Mouse (Mus musculus) kidney, postnatal 0 days (tissue): Measurements from ENCODE around the gene Clec2l. TPM values are rescaled to one million over a fixed set of nuclear protein-coding genes. Genes with fewer than 3 reads are reported as not detected.

ENCODE experiments used
- ATAC-seq: fragments of 200-750 bp; cut with Nextera tagmentation; replicated peaks from 2 replicates; pipeline ENCODE4 v1.8.0; 2017; ENCODE audit warnings: low read depth, moderate number of reproducible peaks, moderate TSS enrichment, moderate library complexity; ENCODE audit not compliant: low FRiP score
- DNase-seq: peaks from one replicate; pipeline ENCODE4 v3.0.0-alpha.2; 2016; ENCODE audit warnings: low spot score
- H3K27ac ChIP-seq: fragments of 300-500 bp; sonication (generic); 2 replicates; pipeline ENCODE4 v1.5.1; 2014; ENCODE audit warnings: mild to moderate bottlenecking
- H3K27me3 ChIP-seq: fragments of 300-500 bp; sonication (generic); 2 replicates; pipeline ENCODE4 v1.6.1; 2014; ENCODE audit warnings: low read length, mixed read lengths; ENCODE audit not compliant: insufficient read depth
- H3K36me3 ChIP-seq: fragments of 300-500 bp; sonication (generic); 2 replicates; pipeline ENCODE4 v1.6.1; 2014; ENCODE audit warnings: low read length, mixed read lengths; ENCODE audit not compliant: insufficient read depth
- H3K4me1 ChIP-seq: fragments of 300-500 bp; sonication (generic); replicated peaks from 2 replicates; pipeline ENCODE4 v1.6.1; 2014; ENCODE audit warnings: antibody characterized with exemption, low read length, mixed read lengths; ENCODE audit not compliant: insufficient read depth
- H3K4me2 ChIP-seq: fragments of 300-500 bp; sonication (generic); 2 replicates; pipeline ENCODE4 v1.6.1; 2014; ENCODE audit warnings: mild to moderate bottlenecking, low read length, moderate library complexity, mixed read lengths
- H3K4me3 ChIP-seq: fragments of 300-500 bp; sonication (generic); replicated peaks from 2 replicates; pipeline ENCODE4 v1.5.1; 2014; ENCODE audit warnings: low read depth, low read length
- H3K9ac ChIP-seq: fragments of 300-500 bp; sonication (generic); 2 replicates; pipeline ENCODE4 v1.6.1; 2014; ENCODE audit warnings: low read depth, low read length
- H3K9me3 ChIP-seq: fragments of 300-500 bp; sonication (generic); replicated peaks from 2 replicates; pipeline ENCODE4 v1.6.1; 2016; ENCODE audit warnings: low read length, inconsistent platforms, mixed read lengths
- CTCF ChIP-seq: IDR thresholded peaks from 2 replicates; pipeline ENCODE4 v1.5.1; 2016; ENCODE audit warnings: antibody characterized with exemption, low read depth, mild to moderate bottlenecking, moderate library complexity
- WGBS: fragments of 180-500 bp; shearing (Covaris S2); extraction: QIAGEN DNeasy Blood & Tissue Kit; methylation state at CpG from one replicate; pipeline ENCODE4 v1.1.7; 2014; 5-methylcytosine and 5-hydroxymethylcytosine counted together
- polyA plus RNA-seq: library from polyadenylated mRNA; unstranded; fragments of >200 nt; fragmentation: Nextera tagmentation; extraction: Ambion mirVana; gene quantifications from 2 replicates; pipeline ENCODE4 v1.2.1, GENCODE M21; 2015

The Clec2l gene
- polyA plus RNA-seq, 1 experiment from 2014 or later = 1.6 TPM

DNA sequence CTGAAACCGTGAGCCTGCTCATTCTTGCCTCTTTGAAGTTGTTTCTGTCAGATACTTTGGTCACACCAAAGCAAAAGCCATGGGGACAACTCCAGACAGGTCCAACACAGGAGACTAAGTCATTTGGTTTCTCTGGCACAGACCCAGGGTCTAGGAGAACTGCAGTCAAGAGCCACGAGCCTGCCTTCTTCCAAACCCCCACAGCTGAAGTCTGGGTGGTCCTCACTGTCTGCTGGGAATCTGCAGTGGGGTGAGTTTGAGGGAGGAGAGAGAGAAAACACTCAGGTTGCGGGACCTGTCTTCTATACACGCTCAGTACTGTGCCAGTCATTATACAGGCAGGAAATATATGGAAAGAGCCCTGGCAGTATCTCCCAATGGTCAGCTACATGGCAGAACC, 35.4 kb upstream of the Clec2l start:
- no peaks in the 10 kb centered on the region for H3K36me3 ChIP-seq
- no peak overlapping the region for H3K4me3 ChIP-seq
- no peaks in the 10 kb centered on the region for H3K4me1 ChIP-seq
- ATAC-seq = no peak
- no peak for DNase-seq
- no peaks in the 10 kb centered on the region for H3K27me3 ChIP-seq
- no peak overlapping the region for H3K9ac ChIP-seq
- H3K4me2 ChIP-seq = no peak overlapping the region
- 72% methylated on average over 4 of the region's 4 CpGs for WGBS
- no peak overlapping the region for H3K27ac ChIP-seq
- H3K9me3 ChIP-seq = no peaks in the 10 kb centered on the region
- no peak for TF ChIP-seq CTCF

DNA sequence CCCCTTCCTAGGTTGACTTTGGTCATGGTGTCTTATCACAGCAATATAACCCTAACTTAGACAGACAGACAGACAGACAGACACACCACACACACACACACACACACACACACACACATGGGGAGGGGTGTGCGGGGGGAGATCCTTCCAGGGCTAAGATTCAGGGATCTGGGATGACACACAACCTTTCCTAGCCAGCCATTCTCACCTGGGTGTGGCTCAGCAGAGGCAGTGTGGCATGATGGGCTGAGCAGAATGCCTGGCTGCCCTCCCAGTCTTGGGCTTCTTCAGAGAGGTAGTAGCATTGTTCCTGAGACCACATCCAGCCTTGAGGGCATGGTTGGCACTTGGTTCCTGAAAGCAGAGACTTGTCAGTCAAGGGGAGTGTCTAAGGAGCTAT, 33.3 kb upstream of the Clec2l start:
- no peaks in the 10 kb centered on the region for H3K36me3 ChIP-seq
- H3K4me2 ChIP-seq = no peak overlapping the region
- no peaks in the 10 kb centered on the region for H3K4me1 ChIP-seq
- no peak for TF ChIP-seq CTCF
- no peaks in the 10 kb centered on the region for H3K9me3 ChIP-seq
- peaks cover 3% of the 10 kb centered on the region for H3K27me3 ChIP-seq
- H3K4me3 ChIP-seq = no peak overlapping the region
- no peak overlapping the region for H3K9ac ChIP-seq
- no peak overlapping the region for H3K27ac ChIP-seq
- DNase-seq = no peak
- 87% methylated on average over 1 of the region's 1 CpGs for WGBS
- ATAC-seq = no peak

DNA sequence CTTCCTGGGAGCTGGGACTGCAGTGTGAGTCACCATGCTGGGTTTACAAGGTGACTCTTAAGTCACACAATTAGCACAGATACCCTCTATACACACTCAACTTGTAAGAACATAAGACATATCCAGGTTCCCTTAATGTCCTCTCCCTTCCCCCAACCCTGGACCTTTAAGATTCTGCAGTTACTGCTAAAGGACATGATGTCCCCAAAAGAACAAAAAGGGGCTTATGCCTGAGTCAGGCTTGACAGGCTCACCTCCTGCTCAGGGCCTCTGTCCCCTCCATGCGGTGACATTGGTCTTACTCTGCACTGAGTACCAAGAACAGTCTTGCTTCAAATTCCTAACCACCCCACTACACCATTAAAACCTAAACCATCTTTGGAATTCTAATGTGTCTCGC, 30.0 kb upstream of the Clec2l start:
- ATAC-seq (no peak), DNase-seq (no peak)
- no peak for TF ChIP-seq CTCF
- peaks cover 5% of the 10 kb centered on the region; the same call in 1 of the 2 replicates for H3K4me1 ChIP-seq
- no peak overlapping the region for H3K4me2 ChIP-seq
- no peak overlapping the region for H3K4me3 ChIP-seq
- no peaks in the 10 kb centered on the region for H3K36me3 ChIP-seq
- no peak overlapping the region for H3K9ac ChIP-seq
- H3K9me3 ChIP-seq = no peaks in the 10 kb centered on the region
- H3K27ac ChIP-seq = no peak overlapping the region
- 91% methylated on average over 2 of the region's 2 CpGs for WGBS
- peaks cover 23% of the 10 kb centered on the region for H3K27me3 ChIP-seq

DNA sequence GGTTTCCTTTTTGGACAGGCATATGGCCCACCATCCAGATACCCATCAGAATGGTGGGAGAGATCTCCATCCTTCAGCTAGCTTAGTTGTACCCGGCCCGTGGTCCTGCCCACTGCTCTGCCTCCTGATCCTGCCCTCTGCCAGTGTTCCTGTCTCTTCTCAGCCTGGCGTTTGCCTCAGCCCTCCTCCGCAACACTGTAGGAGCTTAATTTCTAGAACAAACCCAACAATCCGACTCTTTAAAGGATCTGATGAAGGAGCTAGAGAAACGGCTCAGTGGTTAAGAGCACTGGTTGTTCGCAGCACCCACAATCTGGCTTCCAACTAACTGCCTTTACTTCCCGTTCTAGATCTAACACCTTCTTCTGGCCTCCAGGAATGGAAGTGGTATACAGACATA, 28.4 kb upstream of the Clec2l start:
- Histone ChIP-seq H3K9ac (no peak overlapping the region), H3K27ac (no peak overlapping the region), H3K36me3 (no peaks in the 10 kb centered on the region), H3K27me3 (peaks cover 29% of the 10 kb centered on the region), H3K9me3 (no peaks in the 10 kb centered on the region), H3K4me2 (no peak overlapping the region), H3K4me1 (peaks cover 5% of the 10 kb centered on the region; the same call in 1 of the 2 replicates), H3K4me3 (no peak overlapping the region)
- DNase-seq (no peak), ATAC-seq (no peak)
- WGBS = 80% methylated on average over 8 of the region's 8 CpGs
- no peak for TF ChIP-seq CTCF

DNA sequence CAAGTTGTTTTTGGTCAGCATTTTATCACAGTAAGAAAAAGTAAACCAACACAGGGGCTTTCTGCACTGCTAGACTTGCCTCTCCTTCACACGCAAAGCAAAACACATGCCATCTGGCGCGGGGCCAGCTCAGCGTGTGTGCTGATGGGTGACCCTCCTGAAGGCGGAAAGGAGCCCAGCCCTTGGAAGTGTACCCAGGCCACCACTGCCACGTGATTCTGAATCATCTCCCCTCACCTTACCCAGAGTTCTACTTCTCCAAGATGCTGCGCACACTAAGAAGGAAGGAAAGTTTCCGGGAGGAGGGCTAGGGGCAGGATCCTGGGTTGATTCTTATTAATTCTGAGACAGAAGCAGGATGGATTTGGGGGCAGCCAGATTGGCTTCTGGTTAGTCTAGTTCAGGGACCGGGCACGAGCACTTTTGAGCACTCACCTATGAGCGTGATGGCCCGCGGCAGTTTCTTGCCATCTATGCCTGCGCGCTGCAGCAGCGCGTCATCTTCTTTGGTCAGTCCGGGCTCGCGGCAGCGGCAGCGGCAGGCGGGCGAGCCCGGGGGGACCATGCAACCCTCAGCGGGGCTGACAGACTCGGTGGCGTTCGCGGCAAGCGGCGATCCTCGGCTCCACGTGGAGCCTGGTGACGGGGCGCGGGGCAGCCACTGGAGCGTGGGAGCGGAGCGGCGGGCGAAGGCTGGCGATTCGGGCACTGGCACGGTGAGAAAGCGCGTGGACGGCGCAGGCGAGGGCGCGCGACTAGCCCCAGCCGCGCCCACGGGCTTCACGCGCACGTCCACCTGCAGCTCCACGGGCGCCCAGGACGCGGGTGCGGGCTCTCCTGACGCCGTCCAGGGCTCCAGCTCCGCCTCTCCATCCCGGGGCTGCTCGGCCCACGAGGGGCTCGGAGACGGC, 26.7 kb upstream of the Clec2l start:
- peak overlapping the region; percentile 99 for H3K4me2 ChIP-seq
- H3K4me1 ChIP-seq = peaks cover 5% of the 10 kb centered on the region; the same call in 1 of the 2 replicates
- peak; percentile 59 for ATAC-seq
- H3K27me3 ChIP-seq = peaks cover 35% of the 10 kb centered on the region
- DNase-seq = peak; percentile 71
- no peak for TF ChIP-seq CTCF
- H3K9me3 ChIP-seq = no peaks in the 10 kb centered on the region
- under 1% methylated on average over 65 of the region's 72 CpGs for WGBS
- no peaks in the 10 kb centered on the region for H3K36me3 ChIP-seq
- no peak overlapping the region for H3K27ac ChIP-seq
- H3K4me3 ChIP-seq = peak overlapping the region; percentile 52
- H3K9ac ChIP-seq = peak overlapping the region; percentile 48

DNA sequence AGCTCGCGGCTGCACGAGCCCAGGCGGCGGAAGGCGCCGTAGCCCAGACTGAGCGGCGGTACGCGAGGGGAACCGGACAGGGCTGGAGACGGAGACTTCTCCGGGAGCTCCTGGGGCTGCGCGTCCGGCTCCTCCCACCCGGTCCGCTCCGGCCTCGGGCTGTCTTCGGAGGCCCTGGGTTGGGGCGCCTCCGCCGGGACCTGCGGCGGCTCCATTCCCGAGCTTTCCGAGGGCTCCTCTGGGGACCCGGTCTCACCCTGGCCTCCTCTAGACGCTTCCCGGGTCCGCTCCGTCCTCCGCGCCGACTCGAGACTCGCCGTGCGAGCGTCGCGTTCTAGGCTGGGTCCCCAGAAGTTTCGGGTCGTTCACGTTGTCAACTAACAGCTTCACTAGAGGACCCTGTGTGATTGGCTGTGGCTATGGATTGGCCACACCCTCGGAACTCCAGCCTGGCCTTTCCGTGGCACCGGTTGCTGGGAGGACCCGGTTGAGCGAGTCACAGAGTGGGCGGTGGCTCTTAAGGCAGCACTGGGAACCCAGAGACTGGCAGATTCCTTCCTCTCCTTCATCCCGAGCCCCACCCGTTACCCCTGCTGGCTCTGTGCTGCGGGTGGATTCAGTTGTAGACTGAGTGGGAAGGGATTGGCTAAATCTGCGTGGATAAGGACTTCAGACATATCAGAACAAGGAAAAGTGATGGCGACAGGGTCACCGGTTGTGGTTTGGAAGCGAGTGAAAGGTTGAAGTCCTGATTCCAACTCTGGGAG, 25.8 kb upstream of the Clec2l start, which contains the start of gene Klrg2:
Gene Klrg2, minus strand, starts transcription at position 391 of the 767 bp plus-strand sequence.
- Histone ChIP-seq H3K27ac (no peak within 1 kb of the TSS), H3K4me1 (peaks cover 5% of the 10 kb centered on the region; the same call in 1 of the 2 replicates), H3K27me3 (peaks cover 38% of the 10 kb centered on the region), H3K4me2 (peak within 1 kb of the TSS; percentile 99), H3K4me3 (peak within 1 kb of the TSS; percentile 52), H3K9me3 (no peaks in the 10 kb centered on the region), H3K36me3 (no peaks in the 10 kb centered on the region), H3K9ac (peak within 1 kb of the TSS; percentile 48)
- no peak for TF ChIP-seq CTCF
- WGBS = 4% methylated on average over 59 of the region's 60 CpGs
- DNase-seq = peak; percentile 78
- peak; percentile 89 for ATAC-seq
